Mouse (Mus musculus) heart, postnatal 10 days (tissue): ENCODE measurements around the gene Ppm1n. TPM values are rescaled to one million over a fixed set of nuclear protein-coding genes. Genes with fewer than 3 reads are reported as not detected.
A peak's percentile ranks its signal among the peaks of the same experiment; 100 is the strongest.

Experiments
- DNase-seq, 2 experiments: peaks; one replicate each; pipeline ENCODE4 v3.0.0; 2021
- intact Hi-C: fragments of 180-260 bp; cut with DNase I; formaldehyde crosslinking; loops from one replicate; pipeline ENCODE4 v1.15.1; 2025
- total RNA-seq, 2 experiments: library from RNA; stranded (reverse); gene quantifications; 2 replicates each; pipeline ENCODE4 v1.2.3; 2021

Gene Ppm1n
- under 1 TPM in 1 of 2 experiments, not detected in 1; 0.67 TPM for total RNA-seq

- intact Hi-C loops: loop anchor here (2.0 to 5.0 kb wide), 2 partner anchors 41 to 102 kb away; partner anchors contain the start of gene Eml2
- no peak for DNase-seq
Measured at GRCm38 (mm10) chr7:19279581-19280114, at the start of gene Ppm1n. TSS of gene Ppm1n (minus strand) at chr7:19280064.

GRCm38 (mm10) chr7:19328425-19328824 is 48.6 kb upstream of the Ppm1n start:
- no peak for DNase-seq
- intact Hi-C loops: loop anchor here (2.0 kb wide), 1 partner anchor 14 kb away; no protein-coding TSS in a partner anchor

- intact Hi-C loops: loop anchor here (2.0 kb wide), 1 partner anchor 15 kb away; no protein-coding TSS in a partner anchor
Measured at GRCm38 (mm10) chr7:19327782-19328181, 47.9 kb upstream of the Ppm1n start.

GRCm38 (mm10) chr7:19327128-19327527 is 47.3 kb upstream of the Ppm1n start:
- peak; percentile 95 to 96 for DNase-seq
- intact Hi-C loops: no loop called here

More at GRCm38 (mm10) chr7:19327782-19328181, 47.9 kb upstream of the Ppm1n start:
- DNase-seq: no peak

GRCm38 (mm10) chr7:19326359-19326758 is 46.5 kb upstream of the Ppm1n start:
- peak; percentile 96 for DNase-seq
- intact Hi-C loops: no loop called here

GRCm38 (mm10) chr7:19325262-19326199 is 45.7 kb upstream of the Ppm1n start:
- no peak for DNase-seq
- intact Hi-C loops: no loop called here

GRCm38 (mm10) chr7:19324221-19324620 is 44.4 kb upstream of the Ppm1n start:
- intact Hi-C loops: no loop called here
- DNase-seq: no peak

GRCm38 (mm10) chr7:19322489-19322888 is 42.6 kb upstream of the Ppm1n start:
- intact Hi-C loops: no loop called here
- DNase-seq: no peak

GRCm38 (mm10) chr7:19321464-19321863 is 41.6 kb upstream of the Ppm1n start:
- no peak for DNase-seq
- intact Hi-C loops: no loop called here

GRCm38 (mm10) chr7:19320637-19321036 is 40.8 kb upstream of the Ppm1n start:
- no peak for DNase-seq
- intact Hi-C loops: no loop called here

- DNase-seq: peak; percentile 97 to 98
- intact Hi-C loops: no loop called here
Measured at GRCm38 (mm10) chr7:19319906-19320305, 40.0 kb upstream of the Ppm1n start.

GRCm38 (mm10) chr7:19319458-19319857 is 39.6 kb upstream of the Ppm1n start:
- DNase-seq: peak in 1 of 2 experiments; percentile 54
- intact Hi-C loops: no loop called here

GRCm38 (mm10) chr7:19318676-19319075 is 38.8 kb upstream of the Ppm1n start:
- intact Hi-C loops: no loop called here
- DNase-seq: no peak

- no peak for DNase-seq
- intact Hi-C loops: no loop called here
Measured at GRCm38 (mm10) chr7:19318201-19318600, 38.3 kb upstream of the Ppm1n start.

- intact Hi-C loops: no loop called here
- peak; percentile 52 for DNase-seq
Measured at GRCm38 (mm10) chr7:19316451-19317161, 36.7 kb upstream of the Ppm1n start.

GRCm38 (mm10) chr7:19314033-19314432 is 34.2 kb upstream of the Ppm1n start:
- intact Hi-C loops: no loop called here
- DNase-seq: no peak

GRCm38 (mm10) chr7:19311991-19312390 is 32.1 kb upstream of the Ppm1n start:
- DNase-seq: no peak
- intact Hi-C loops: no loop called here

- intact Hi-C loops: no loop called here
- DNase-seq: peak; percentile 97
Measured at GRCm38 (mm10) chr7:19309884-19310641, 30.2 kb upstream of the Ppm1n start, which contains the start of gene Fosb. TSS of gene Fosb (minus strand) at chr7:19310051.

- intact Hi-C loops: no loop called here
- peak in 1 of 2 experiments; percentile 37 for DNase-seq
Measured at GRCm38 (mm10) chr7:19309278-19309883, 29.5 kb upstream of the Ppm1n start.
